Mouse (Mus musculus) embryo, embryonic 10 days (tissue): ENCODE measurements around the gene Cdc14b.

Source experiments
- DNase-seq: peaks from one replicate; pipeline ENCODE4 v3.0.0-alpha.2; 2015; ENCODE audit warnings: low spot score

Gene Cdc14b

DNA sequence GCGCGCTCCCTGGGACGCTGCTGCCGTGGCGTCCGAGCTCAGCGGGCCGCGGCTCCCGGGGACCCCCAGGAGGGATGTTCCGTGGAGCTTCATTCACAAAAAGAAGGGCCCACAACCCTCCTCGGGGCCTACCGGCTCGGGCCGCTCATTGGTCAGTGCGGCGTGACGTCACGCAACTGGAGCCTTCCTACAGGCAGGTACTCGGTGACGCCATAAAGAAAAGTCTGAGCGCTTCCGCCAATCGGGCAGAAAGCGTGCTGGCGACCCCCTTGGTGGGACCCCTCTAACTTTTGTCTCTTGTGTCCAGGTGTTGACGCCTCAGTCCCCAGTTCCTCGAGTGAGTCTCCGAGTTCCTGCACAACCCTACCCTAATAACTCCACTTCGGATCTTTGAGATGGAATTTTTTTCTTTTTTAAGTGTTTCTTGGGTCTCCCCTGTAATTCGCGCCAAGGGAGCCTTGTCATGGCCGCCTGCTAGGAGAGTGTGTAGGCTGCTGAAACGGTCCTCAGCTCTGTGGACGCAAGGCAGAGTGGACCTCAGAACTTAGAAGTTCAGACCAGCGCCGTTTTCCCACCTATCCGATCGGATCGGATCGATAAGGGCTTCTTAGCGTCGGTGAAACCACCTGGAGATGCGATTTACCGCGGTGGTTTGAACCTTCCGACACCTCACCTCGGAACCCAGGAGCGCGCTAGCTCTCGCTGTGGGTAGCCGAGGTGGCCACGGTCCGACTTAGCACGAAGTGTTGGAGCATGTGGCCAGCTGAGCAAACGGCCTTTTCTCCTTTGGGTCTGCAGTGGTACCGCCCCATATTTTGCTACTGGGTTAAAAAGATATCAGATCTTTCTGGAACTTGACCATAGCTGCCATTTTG, at the start of gene Cdc14b:
Cdc14b (minus strand) TSS at position 412 of the 875 bp plus-strand sequence.
- DNase-seq = peak; percentile 99

- no peak for DNase-seq
These were observed 47.6 kb upstream of the Cdc14b start for GRCm38 (mm10) chr13:64322561-64323281.

DNA sequence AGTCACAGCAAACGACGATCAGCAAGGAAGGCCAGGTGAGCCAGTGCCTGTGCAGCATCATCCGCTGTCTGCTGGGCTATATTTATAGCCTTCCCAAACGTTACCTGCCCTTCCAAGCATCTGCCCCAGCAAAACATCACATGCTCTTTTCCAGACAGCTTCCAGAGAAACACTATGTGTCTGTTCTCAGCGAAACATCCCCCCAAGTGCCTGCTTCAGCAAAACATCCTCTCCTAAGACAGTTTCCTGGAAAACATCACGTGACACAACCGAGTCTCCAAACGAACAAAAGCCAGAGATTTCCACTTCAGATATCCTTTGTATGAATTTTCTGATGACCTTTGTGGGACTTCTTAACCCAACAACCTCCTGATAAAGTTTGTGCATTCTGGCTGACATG, 45.2 kb upstream of the Cdc14b start:
- no peak for DNase-seq

GRCm38 (mm10) chr13:64319782-64320181, 44.7 kb upstream of the Cdc14b start:
- DNase-seq = no peak

- no peak for DNase-seq
These were observed 43.3 kb upstream of the Cdc14b start for GRCm38 (mm10) chr13:64318355-64318754.

GRCm38 (mm10) chr13:64315483-64316050, 40.5 kb upstream of the Cdc14b start:
- peak; percentile 79 for DNase-seq

- no peak for DNase-seq
These were observed 39.0 kb upstream of the Cdc14b start for GRCm38 (mm10) chr13:64314041-64314440.

DNA sequence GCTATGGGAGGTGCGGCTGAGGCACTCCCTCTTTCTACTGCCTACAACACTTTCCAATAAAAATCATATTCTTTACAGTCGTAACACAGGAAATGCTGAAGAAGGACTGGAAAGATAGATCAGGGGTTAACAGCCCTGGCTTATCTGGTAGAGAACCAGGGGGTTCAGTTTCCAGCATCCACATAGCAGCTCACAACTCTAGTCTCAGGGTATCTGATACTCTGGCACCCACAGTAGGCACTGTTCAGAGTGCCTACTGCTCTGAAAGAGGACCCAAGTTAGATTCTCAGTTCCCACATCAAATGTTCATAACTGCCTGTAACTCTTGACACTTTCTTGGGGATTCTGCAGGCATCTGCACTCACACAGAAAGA, 37.8 kb upstream of the Cdc14b start:
- no peak for DNase-seq

GRCm38 (mm10) chr13:64312024-64312915, 37.2 kb upstream of the Cdc14b start, which contains the start of gene Aaed1:
Gene Aaed1 (minus strand): TSS chr13:64312710.
- DNase-seq = peak; percentile 92

GRCm38 (mm10) chr13:64311266-64311665, 36.2 kb upstream of the Cdc14b start:
- DNase-seq = no peak

DNA sequence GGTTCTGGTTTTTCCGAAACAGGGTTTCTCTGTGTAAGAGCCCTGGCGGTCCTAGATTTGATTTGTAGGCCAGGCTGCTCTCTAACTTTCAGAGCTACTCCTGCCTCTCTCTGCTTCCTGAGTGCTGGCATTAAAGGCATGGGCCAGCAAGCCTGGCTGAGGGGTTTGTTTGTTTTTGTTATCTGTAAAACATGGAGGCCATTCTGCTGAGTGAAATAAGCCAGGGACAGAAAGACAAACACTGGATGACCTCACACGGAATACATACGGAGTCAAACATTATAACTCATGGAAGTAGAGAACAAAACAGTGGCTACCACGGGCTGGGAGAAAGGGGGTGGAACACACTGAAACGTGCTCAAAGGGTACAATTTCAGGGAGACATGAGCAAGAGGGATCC, 35.5 kb upstream of the Cdc14b start:
- no peak for DNase-seq

- DNase-seq = no peak
These were observed 34.8 kb upstream of the Cdc14b start for GRCm38 (mm10) chr13:64309842-64310241.

DNA sequence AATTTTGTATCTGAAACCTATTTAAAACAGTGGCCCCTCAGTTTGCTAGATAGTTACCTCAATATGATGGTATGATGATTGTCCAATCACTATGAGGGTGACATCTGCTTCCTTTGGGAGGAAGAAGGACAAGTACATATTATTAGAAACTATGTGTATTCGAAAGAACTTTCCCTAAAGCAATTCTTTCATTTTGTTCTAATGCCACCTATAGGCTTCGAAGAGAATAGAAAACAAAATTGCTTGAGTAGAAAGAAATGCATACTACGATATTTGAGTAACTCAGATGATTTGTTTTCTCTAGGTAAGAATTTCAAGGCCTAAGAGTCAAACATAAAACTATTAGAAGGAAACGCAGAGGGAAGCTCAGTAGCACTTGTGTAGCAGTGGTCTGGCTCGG, 33.9 kb upstream of the Cdc14b start:
- DNase-seq = no peak

- DNase-seq = no peak
These were observed 32.4 kb upstream of the Cdc14b start for GRCm38 (mm10) chr13:64307508-64307907.

GRCm38 (mm10) chr13:64306078-64306477, 31.0 kb upstream of the Cdc14b start:
- DNase-seq = peak; percentile 79

DNA sequence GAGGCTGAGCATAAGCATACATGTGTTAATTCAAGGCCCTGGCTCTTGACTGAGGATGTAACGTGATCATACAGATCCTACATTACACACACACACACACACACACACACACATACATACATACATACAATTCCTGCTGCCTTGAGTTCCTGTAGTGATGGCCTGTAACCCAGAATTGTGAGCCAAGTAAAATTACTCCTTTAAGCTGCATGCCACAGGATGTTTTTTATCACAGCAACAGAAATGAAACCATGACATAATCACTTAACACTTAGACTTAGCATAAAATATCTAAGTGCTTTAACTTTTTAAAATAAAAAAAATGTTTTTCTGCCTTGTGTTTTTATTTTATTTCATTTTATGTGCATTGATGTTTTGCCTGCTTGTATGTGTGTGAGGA, 24.0 kb upstream of the Cdc14b start:
- DNase-seq = no peak

- DNase-seq = peak; percentile 36
These were observed 11.7 kb upstream of the Cdc14b start for GRCm38 (mm10) chr13:64286791-64287190.

- no peak for DNase-seq
These were observed 11.2 kb upstream of the Cdc14b start for GRCm38 (mm10) chr13:64286321-64286720.

GRCm38 (mm10) chr13:64284676-64285075, 9.6 kb upstream of the Cdc14b start:
- DNase-seq = no peak

DNA sequence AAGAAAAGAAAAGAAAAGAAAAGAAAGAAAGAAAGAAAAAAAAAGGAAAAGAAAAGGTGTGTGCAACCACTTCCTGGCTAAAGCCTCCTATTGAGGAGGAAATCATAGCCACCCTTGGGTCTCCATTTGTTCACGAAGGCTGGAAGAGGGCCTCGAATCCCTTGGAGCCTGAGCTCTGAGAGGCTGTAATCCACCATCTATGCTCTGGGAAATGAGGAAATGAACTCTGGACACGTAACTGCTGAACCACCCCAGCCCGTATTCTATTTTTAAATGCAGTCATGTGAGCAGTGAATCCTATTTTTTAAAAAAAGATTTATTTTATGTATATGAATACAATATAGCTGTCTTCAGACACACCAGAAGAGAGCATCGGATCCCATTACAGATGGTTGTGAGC, 5.8 kb upstream of the Cdc14b start:
- no peak for DNase-seq

DNA sequence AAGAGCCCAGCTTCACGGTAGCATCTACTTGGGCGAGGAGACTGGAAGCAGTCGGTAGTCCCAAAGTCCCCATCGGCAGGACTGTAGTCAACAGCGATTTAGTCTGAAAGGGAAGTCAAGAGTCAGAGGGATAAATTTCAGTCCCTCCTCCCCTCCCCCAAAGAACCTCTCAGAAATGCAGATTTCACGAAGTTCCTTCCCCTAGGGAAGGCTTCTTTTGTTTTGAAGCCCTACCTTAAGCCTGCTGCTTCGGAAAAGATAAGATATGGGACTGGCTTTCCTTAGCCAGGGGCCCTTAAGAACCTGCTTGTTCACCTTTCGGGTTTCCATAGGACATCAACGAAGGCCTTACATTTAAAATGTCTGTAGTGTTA, 651 bp upstream of the Cdc14b start:
- DNase-seq = no peak
